Mouse (Mus musculus) lung, adult 18-20 months (tissue): ENCODE measurements around the gene Shprh.
"Not testable (repeated sequence)": the region's sequence is repeated elsewhere in the genome, so short reads cannot be mapped to it uniquely, and the experiment has no call there.

Source experiments
- DNase-seq, 2 experiments: peaks; one replicate each; pipeline ENCODE4 v3.0.0; 2022; ENCODE audit warnings: mixed read lengths in 2 of 2

Shprh gene

GRCm38 (mm10) chr10:11250247-11250997 lies 101.2 kb downstream of the Shprh start:
- no peak for DNase-seq

GRCm38 (mm10) chr10:11253581-11253980 lies 104.4 kb downstream of the Shprh start:
- not testable (repeated sequence) for DNase-seq

- DNase-seq = no peak
Observed at GRCm38 (mm10) chr10:11260119-11260518, 110.9 kb downstream of the Shprh start.

- not testable (repeated sequence) for DNase-seq
Observed at GRCm38 (mm10) chr10:11262292-11262691, 113.1 kb downstream of the Shprh start.

GRCm38 (mm10) chr10:11263795-11264194 lies 114.6 kb downstream of the Shprh start:
- DNase-seq = not testable (repeated sequence)
